Mouse (Mus musculus): ENCODE measurements around the gene Npvf. TPM values are rescaled to one million over a fixed set of nuclear protein-coding genes. Genes with fewer than 3 reads are reported as not detected.

Gene Npvf
- total and polyA plus RNA-seq, 3 experiments, result not detected

GRCm38 (mm10) chr6:50680224-50681215 is 26.3 kb upstream of the Npvf start:
- no peak for TF ChIP-seq SIN3A (IDR thresholded peaks at IDR 0.05; ENCODE audit: low read length)
- no peak for TF ChIP-seq GABPA (IDR thresholded peaks at IDR 0.05; ENCODE audit: low read depth, low read length)
- no peak for TF ChIP-seq RAD21 (IDR thresholded peaks at IDR 0.05; ENCODE audit: low read depth, low read length)
- no peak for TF ChIP-seq NELFE (IDR thresholded peaks at IDR 0.05; ENCODE audit: low read depth, low read length)

GRCm38 (mm10) chr6:50679486-50679828 is 25.2 kb upstream of the Npvf start:
- H3K27me3 ChIP-seq (ENCODE audit: control insufficient read depth in 1 of 2, insufficient read depth in 2 of 2, low read length in 2 of 2), result no peaks in the 10 kb centered on the region
- H3K9me3 ChIP-seq (replicated peaks; ENCODE audit: insufficient read depth, low read length), result no peaks in the 10 kb centered on the region
- H3K4me1 ChIP-seq (ENCODE audit: control insufficient read depth in 1 of 2, insufficient read depth in 2 of 2, low read length in 2 of 2), result no peaks in the 10 kb centered on the region
- H3K9ac ChIP-seq (ENCODE audit: control insufficient read depth, low read depth, low read length, poor library complexity, severe bottlenecking), result no peak overlapping the region
- H3K27ac ChIP-seq (ENCODE audit: control insufficient read depth, low read depth, low read length), result no peak overlapping the region
- DNase-seq (ENCODE audit: low read depth, low spot score), result no peak
- no peaks in the 10 kb centered on the region for H3K79me2 ChIP-seq (ENCODE audit: control insufficient read depth, insufficient read depth, low read length, poor library complexity)
- no peak for TF ChIP-seq USF2 (IDR thresholded peaks at IDR 0.05; ENCODE audit: borderline replicate concordance in 1 of 2, insufficient read depth in 1 of 2, low read depth in 1 of 2, low read length in 2 of 2)
- H3K4me3 ChIP-seq (ENCODE audit: control insufficient read depth in 1 of 2, insufficient read depth in 1 of 2, low read depth in 2 of 2, low read length in 2 of 2), result no peak overlapping the region
- H3K36me3 ChIP-seq (ENCODE audit: control insufficient read depth in 1 of 2, insufficient read depth in 2 of 2, low read length in 2 of 2), result no peaks in the 10 kb centered on the region

More at GRCm38 (mm10) chr6:50680224-50681215, 26.3 kb upstream of the Npvf start:
- H3K27ac ChIP-seq (ENCODE audit: control insufficient read depth, low read depth, low read length), result no peak overlapping the region
- no peak for DNase-seq (ENCODE audit: low read depth, low spot score)
- H3K36me3 ChIP-seq (ENCODE audit: control insufficient read depth in 1 of 2, insufficient read depth in 2 of 2, low read length in 2 of 2), result no peaks in the 10 kb centered on the region
- H3K4me3 ChIP-seq (ENCODE audit: control insufficient read depth in 1 of 2, insufficient read depth in 1 of 2, low read depth in 2 of 2, low read length in 2 of 2), result no peak overlapping the region
- H3K9me3 ChIP-seq (replicated peaks; ENCODE audit: insufficient read depth, low read length), result no peaks in the 10 kb centered on the region
- H3K9ac ChIP-seq (ENCODE audit: control insufficient read depth, low read depth, low read length, poor library complexity, severe bottlenecking), result no peak overlapping the region
- no peaks in the 10 kb centered on the region for H3K27me3 ChIP-seq (ENCODE audit: control insufficient read depth in 1 of 2, insufficient read depth in 2 of 2, low read length in 2 of 2)
- H3K79me2 ChIP-seq (ENCODE audit: control insufficient read depth, insufficient read depth, low read length, poor library complexity), result no peaks in the 10 kb centered on the region
- H3K4me1 ChIP-seq (ENCODE audit: control insufficient read depth in 1 of 2, insufficient read depth in 2 of 2, low read length in 2 of 2), result no peaks in the 10 kb centered on the region

GRCm38 (mm10) chr6:50678826-50679485 is 24.7 kb upstream of the Npvf start:
- H3K9ac ChIP-seq (ENCODE audit: control insufficient read depth, low read depth, low read length, poor library complexity, severe bottlenecking), result no peak overlapping the region
- peak; percentile 72 to 90 (median 77) for TF ChIP-seq CTCF (IDR thresholded peaks at IDR 0.05 in 2 of 3, conservative IDR thresholded peaks at IDR 0.05 in 1 of 3; ENCODE audit: control insufficient read depth in 1 of 3, insufficient read depth in 1 of 3, low read depth in 2 of 3, low read length in 3 of 3, poor library complexity in 1 of 3, severe bottlenecking in 1 of 3)
- TF ChIP-seq KAT2A (conservative IDR thresholded peaks at IDR 0.05; ENCODE audit: low read depth, low read length), result no peak
- TF ChIP-seq ZC3H11A (IDR thresholded peaks at IDR 0.05; ENCODE audit: low read depth, low read length), result peak; percentile 51
- TF ChIP-seq RAD21 (IDR thresholded peaks at IDR 0.05; ENCODE audit: low read depth, low read length), result peak; percentile 74
- TF ChIP-seq SMC3 (IDR thresholded peaks at IDR 0.05; ENCODE audit: low read depth, low read length), result peak; percentile 64
- TF ChIP-seq GABPA (IDR thresholded peaks at IDR 0.05; ENCODE audit: low read depth, low read length), result no peak
- no peaks in the 10 kb centered on the region for H3K4me1 ChIP-seq (ENCODE audit: control insufficient read depth in 1 of 2, insufficient read depth in 2 of 2, low read length in 2 of 2)

More at GRCm38 (mm10) chr6:50678826-50679485, 24.7 kb upstream of the Npvf start:
- Histone ChIP-seq H3K9me3 (replicated peaks; ENCODE audit: insufficient read depth, low read length) (no peaks in the 10 kb centered on the region), H3K36me3 (ENCODE audit: control insufficient read depth in 1 of 2, insufficient read depth in 2 of 2, low read length in 2 of 2) (no peaks in the 10 kb centered on the region), H3K79me2 (ENCODE audit: control insufficient read depth, insufficient read depth, low read length, poor library complexity) (no peaks in the 10 kb centered on the region), H3K27me3 (ENCODE audit: control insufficient read depth in 1 of 2, insufficient read depth in 2 of 2, low read length in 2 of 2) (no peaks in the 10 kb centered on the region), H3K4me3 (ENCODE audit: control insufficient read depth in 1 of 2, insufficient read depth in 1 of 2, low read depth in 2 of 2, low read length in 2 of 2) (no peak overlapping the region), H3K27ac (ENCODE audit: control insufficient read depth, low read depth, low read length) (no peak overlapping the region)
- peak; percentile 42 for DNase-seq (ENCODE audit: low read depth, low spot score)

Data from MEL (cell line).